Mouse (Mus musculus) mature B cell (primary cell): ENCODE results near the gene Arsa.

Source experiments
- in situ Hi-C: fragments of 300-500 bp; cut with MboI; formaldehyde crosslinking; loops from 2 replicates; pipeline ENCODE4 v1.14.3; 2019

The Arsa gene

GRCm38 (mm10) chr15:89494970-89495369 lies 17.7 kb upstream of the Arsa start:
- in situ Hi-C loops: no loop called here

- in situ Hi-C loops: no loop called here
Measured at GRCm38 (mm10) chr15:89488611-89489117, 11.4 kb upstream of the Arsa start.

GRCm38 (mm10) chr15:89488182-89488581 lies 11.0 kb upstream of the Arsa start:
- in situ Hi-C loops: no loop called here

GRCm38 (mm10) chr15:89480584-89480983 lies 3.4 kb upstream of the Arsa start:
- in situ Hi-C loops: no loop called here

- in situ Hi-C loops: no loop called here
Measured at GRCm38 (mm10) chr15:89478622-89479021, 1.4 kb upstream of the Arsa start.

GRCm38 (mm10) chr15:89477806-89478205 lies 581 bp upstream of the Arsa start:
- in situ Hi-C loops: no loop called here

GRCm38 (mm10) chr15:89476475-89476815 lies 780 bp downstream of the Arsa start:
- in situ Hi-C loops: no loop called here

GRCm38 (mm10) chr15:89475611-89476474 lies 1.4 kb downstream of the Arsa start:
- in situ Hi-C loops: no loop called here

- in situ Hi-C loops: no loop called here
Measured at GRCm38 (mm10) chr15:89475293-89475600, 2.0 kb downstream of the Arsa start.

GRCm38 (mm10) chr15:89474596-89475292 lies 2.5 kb downstream of the Arsa start:
- in situ Hi-C loops: no loop called here

GRCm38 (mm10) chr15:89473921-89474320 lies 3.3 kb downstream of the Arsa start:
- in situ Hi-C loops: no loop called here

GRCm38 (mm10) chr15:89473370-89473769 lies 3.9 kb downstream of the Arsa start:
- in situ Hi-C loops: no loop called here

- in situ Hi-C loops: no loop called here
Measured at GRCm38 (mm10) chr15:89471476-89471875, 5.7 kb downstream of the Arsa start.

- in situ Hi-C loops: no loop called here
Measured at GRCm38 (mm10) chr15:89468577-89468976, 8.6 kb downstream of the Arsa start.

GRCm38 (mm10) chr15:89465052-89465451 lies 12.2 kb downstream of the Arsa start:
- in situ Hi-C loops: no loop called here

GRCm38 (mm10) chr15:89463334-89464235 lies 13.6 kb downstream of the Arsa start:
- in situ Hi-C loops: no loop called here

GRCm38 (mm10) chr15:89462176-89462575 lies 15.0 kb downstream of the Arsa start:
- in situ Hi-C loops: no loop called here

- in situ Hi-C loops: no loop called here
Measured at GRCm38 (mm10) chr15:89461321-89461720, 15.9 kb downstream of the Arsa start.

- in situ Hi-C loops: no loop called here
Measured at GRCm38 (mm10) chr15:89460298-89460697, 16.9 kb downstream of the Arsa start.

GRCm38 (mm10) chr15:89459821-89460220 lies 17.4 kb downstream of the Arsa start:
- in situ Hi-C loops: no loop called here

- in situ Hi-C loops: no loop called here
Measured at GRCm38 (mm10) chr15:89458942-89459341, 18.3 kb downstream of the Arsa start.

- in situ Hi-C loops: no loop called here
Measured at GRCm38 (mm10) chr15:89455642-89456041, 21.6 kb downstream of the Arsa start.
